Mouse (Mus musculus) ZHBTc4 (cell line): ENCODE measurements around the gene Fam71b.

ENCODE experiments used
- DNase-seq: peaks from one replicate; pipeline ENCODE4 v3.0.0-alpha.2; 2011; ENCODE audit warnings: low read depth, low spot score

Fam71b gene

DNA sequence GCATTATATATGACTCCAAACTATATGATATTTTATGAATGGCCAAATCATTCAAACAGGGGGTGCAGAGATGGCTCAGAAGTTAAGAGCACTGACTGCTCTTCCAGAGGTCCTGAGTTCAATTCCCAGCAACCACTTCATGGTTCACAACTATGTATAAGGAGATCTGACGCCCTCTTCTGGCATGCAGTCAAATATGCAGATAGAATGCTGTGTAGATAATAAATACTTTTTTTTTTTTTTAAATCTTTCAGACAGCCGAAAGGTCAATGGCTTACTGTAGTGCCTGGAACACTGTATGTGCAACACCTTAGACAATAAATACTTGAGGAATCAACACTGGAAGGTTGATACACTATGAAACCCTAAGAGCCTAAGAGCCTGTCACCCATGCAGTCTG lies 33.8 kb downstream of the Fam71b start:
- DNase-seq = no peak

DNA sequence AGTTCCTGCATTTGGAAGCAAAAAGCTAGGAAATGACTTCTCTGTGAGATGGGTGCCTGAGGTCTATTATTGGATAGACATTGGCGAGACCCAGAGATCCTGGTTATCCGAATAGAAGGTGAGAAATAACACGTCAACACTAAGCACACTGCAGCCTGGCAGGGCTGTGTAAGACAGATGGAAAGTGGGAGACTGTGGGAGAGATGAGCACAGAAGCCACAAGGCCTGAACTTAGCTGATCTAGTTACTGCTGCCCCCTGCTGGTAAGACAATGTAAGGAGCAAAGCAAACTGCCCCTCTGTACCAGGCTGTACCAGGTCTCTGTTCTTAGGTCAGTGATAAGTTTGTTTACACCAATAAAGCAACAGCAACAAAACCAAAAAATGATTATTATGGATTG lies 34.8 kb downstream of the Fam71b start:
- DNase-seq = peak; percentile 90

DNA sequence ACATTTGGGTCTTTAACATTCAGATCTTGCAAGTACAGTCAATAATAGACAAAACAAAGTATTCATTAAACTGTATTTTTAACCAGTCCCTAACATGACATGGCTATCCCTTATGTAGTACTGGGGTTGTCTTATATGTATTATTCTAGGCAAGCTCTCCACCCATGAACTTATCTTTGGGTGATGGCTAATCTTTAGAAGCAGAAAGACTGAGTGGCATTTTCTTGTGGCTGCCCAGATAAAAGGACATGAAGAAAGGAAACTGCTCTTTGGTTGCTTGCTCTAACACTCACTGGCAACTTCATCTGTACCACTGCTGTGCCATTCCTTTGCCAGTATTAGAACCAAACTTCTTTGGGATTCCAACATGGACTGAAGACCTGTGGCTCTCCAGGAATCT lies 39.0 kb downstream of the Fam71b start:
- no peak for DNase-seq

DNA sequence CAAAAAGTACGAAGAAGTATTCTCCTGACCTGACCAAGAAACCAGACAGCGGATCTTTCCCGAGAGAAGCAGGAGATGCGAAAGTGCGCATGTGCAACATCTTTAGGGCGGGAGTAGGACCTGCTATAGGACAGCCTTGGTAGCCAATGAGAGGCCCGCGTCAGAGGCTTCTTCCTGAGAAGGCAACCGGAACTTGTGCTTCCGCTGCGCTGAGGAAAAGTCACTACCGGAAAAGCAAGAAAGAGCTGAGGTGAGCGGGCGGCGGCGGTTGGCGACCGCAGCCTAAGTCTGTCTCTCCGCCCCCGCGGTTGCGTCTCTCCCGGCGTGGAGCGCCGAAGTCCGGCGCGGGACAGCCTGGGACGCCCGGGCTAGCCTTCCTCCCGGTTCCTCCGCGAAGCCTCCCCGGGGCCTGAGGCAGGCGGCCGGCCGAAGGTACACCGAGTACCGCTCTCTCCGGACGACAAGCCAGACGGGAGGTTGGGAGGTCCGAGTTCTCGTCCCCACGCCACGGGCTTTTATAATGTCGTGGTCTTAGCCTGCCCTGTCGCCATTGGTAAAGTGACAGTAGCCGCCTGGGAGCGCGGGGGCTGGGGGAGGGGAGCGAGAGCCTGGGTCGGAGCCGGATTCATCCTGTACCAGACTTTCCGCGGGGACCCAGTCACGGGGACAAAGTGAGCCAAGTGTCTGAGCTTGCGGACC lies 40.5 kb downstream of the Fam71b start, which contains the start of gene Med7:
TSS of gene Med7 (plus strand) at position 166 of the 699 bp plus-strand sequence.
- DNase-seq = peak; percentile 98

DNA sequence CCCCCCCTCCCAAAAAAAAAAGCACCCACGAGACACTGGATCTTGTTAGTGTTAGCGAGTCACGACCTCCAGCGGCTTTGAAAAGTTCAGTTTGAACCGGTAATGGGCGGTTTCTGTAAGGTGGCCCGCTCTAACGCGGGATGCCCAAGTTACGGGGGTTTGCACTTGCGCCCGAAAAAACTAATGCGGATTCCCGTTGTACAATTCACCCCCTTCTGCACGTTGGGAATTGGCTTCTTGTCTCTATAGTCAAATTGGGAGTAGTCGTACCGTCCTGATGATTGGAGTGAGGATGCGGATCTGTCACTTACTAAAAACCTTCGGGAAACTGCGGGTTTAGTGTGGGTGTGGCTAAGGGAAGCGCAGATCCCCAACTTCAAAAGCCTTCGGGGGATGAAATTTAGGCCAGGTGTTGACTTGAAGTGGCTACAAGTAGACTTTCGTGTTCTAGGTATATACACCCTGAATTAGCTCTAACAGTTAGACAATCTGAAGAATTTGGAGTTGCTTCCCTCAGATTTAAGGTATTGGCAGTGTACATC lies 41.2 kb downstream of the Fam71b start:
- no peak for DNase-seq

DNA sequence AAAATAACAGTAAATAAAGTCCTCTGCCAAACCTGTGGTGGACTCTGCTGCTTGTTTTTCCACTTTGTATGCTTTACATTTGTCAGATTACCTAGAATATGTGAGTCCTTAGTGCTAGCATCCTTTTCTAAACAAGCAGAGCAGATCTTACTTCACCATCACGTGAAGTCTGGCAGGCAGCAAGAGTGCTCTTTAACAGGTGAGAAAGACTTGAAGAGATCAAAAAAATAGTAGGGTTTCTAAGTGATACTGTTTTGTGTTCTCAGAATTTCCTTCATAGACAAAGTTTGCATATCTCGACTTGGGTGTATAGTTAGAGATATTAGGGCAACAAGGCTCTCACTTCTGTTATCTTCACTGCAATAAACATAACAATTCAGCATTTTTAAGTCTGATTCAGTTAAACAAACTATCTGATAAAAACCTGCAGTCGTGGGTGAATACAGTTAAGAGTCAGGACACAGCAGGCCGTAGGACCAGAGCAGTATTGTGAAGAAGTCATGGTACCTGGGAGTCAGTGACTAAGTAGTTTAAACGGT lies 42.7 kb downstream of the Fam71b start:
- no peak for DNase-seq

DNA sequence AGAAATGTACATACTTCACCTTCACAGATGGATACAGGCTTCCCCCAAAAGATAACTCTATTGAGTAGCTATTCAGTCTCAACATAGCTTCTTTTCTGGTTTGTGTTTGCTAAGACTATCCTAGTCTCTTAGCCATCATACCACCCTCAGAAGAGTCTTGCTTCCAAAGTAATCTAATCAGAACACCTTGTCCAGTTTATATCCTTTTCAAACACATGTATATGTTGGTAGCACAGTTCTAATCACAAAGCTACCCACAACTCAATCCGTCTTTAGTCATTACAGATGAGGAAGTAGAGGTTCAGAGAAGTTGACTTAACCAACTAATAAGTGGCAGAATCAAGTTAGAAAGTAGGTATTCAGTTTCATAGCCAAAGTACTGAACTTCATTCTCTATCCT lies 45.4 kb downstream of the Fam71b start:
- no peak for DNase-seq

DNA sequence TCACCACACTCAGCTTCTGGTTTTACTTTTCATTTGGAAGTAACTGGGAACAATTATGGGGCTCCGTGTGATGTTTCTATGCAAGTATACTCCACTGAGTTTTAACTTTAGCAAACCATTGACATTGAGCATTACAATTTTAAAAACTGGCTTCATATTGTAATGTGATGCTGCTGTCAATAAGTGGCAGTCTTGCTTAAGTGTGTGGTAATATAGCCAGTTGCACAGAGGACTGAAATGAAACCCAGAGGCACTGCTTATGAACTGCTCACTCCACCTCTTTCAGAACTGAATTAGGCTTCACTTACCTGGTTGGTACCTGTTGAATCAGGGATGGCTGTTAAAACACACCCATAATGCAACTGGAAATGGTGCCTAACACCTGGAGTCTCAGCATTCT lies 46.8 kb downstream of the Fam71b start:
- no peak for DNase-seq

DNA sequence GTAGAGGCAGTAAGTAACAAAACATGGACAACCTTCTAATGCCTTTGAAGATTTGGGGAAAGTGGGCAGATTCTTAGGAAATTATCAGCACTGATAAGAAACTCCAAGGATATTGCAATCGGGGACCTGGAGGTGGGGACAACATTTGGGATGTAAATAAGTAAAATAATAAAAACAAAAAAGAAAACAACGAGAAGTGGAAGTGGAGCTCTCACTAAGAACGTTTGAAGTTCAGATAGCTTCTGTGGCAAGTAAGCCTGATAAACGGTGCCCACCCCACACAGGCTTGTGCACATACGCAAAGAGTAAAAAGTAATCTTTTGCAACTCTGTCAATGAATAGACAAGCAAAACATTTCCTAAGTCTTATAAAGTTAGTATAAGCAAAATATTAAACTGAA lies 47.6 kb downstream of the Fam71b start:
- DNase-seq = no peak

DNA sequence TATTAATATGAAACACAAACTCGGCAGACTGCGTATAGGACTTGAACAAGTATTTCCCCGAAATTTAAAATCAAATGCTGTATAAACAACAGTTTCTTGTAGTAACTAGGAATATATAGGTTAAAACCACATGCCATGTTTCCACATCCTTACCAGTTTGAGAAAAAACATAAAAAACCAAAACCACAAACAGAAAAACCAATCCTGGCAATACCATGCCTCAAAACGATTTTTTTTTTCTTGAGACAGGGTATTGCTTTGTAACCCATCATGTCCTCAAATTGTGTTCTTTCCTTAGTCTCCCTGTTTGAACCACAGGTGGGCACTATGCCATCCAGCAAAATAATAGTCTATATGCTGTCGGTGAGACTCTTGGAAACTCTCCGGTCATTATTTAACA lies 49.8 kb downstream of the Fam71b start:
- DNase-seq = no peak

DNA sequence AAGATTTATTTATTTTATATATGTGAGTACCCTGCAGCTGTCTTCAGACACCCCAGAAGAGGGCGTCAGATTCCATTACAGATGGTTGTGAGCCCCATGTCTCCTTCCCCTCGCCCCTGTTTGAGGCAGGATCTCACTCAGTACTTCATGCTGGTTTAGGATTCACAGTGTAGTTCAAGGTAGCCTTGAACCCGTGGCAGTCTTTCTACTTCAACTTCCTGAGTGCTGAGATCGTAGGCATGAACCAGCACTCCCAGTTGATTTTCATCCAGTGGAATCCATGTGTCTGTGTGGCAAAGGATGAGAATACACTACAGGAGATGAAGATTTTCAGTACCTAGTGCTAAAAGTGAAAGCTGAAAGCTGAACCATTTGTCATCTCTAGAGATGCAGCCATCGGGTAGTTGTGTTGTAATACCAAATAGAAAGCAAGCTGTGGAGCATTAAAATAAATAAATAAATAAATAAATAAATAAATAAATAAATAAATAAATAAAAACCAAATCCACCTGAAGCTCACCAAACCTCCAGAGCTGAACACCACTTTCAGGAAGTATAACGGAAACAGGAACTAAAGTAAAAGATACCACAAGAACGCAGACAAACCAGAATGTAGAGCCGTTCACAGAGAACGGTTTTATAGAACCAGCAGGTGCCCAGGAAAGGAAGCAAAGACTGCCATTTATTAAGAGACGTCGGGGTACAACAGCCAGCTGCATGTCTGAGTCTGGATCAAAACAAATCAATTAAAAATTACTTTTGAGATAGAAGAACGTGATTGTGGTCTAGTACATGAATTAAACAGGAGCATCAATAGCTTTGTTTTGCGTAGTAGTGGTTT lies 51.5 kb downstream of the Fam71b start:
- no peak for DNase-seq

DNA sequence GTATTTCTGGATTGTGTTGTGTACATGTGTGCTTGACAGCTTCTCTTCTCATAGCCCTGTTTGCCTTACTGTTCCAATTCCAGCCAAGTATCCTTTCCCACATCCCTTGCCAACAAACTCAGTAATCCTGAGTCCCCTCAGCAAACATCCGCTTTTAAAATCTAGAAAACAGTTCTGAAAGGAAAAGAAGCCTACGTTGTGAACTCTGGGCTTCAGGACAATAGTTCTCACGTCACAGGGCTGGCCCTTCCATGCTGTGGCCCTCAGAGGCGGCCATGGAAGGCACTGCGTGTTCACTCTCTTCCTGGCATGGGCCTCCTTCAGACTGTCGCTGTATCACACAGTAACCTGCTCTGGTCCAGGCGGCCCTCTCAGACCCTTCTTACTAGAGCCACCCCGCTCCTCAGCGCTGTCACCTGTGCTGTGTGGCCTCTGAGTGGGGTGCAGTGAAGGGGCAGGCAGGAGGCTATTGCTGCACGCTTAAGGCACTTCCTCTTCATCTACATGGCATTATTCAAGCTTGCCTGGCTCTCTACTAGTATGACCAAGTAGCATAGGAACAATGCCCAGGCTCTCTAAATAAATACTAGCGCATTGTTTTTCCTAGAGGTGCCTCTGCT lies 53.2 kb downstream of the Fam71b start:
- no peak for DNase-seq

DNA sequence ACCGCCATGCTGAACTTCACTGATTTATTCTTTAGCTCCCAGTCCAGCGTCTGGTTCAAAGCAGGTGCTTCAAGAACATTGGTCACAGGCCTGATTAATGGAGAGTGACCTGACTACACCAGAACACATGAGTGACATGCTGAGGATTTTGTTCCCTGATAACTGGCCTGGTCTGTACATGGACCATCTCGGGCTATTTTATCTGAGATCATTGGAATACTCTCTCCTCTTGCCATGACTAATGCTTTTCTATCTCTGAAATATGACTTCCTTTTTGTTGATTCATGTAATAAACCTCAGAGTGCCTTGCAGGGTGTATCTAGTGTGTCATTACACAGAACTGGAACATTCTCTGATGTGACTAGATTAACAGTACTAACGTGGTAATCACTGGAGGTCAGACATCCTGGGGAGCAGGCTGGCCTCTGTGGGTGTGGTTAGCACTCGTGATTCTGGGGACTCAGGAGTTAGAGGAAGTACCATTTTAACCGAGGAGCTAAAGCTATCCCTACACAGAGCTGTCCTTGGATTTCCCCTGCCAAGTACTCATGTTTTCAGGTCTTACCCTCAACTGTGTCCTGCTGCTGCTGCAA lies 58.2 kb downstream of the Fam71b start, which contains the start of gene Havcr2:
TSS of gene Havcr2 (plus strand) at position 483 of the 593 bp plus-strand sequence.
- DNase-seq = no peak
